Mouse (Mus musculus) splenic B cell, adult 2 months (primary cell): ENCODE results near the gene Mthfd1l.

Experiments
- DNase-seq: peaks from one replicate; pipeline ENCODE4 v3.0.0-alpha.2; 2011; ENCODE audit warnings: low read depth, low spot score
- H3K27me3 ChIP-seq: 2 replicates; pipeline ENCODE4 v1.6.1; 2012; ENCODE audit warnings: mild to moderate bottlenecking, low read length, moderate library complexity, mixed read lengths; ENCODE audit not compliant: control insufficient read depth, poor library complexity, insufficient read depth, severe bottlenecking
- H3K36me3 ChIP-seq: 2 replicates; pipeline ENCODE4 v1.6.1; 2012; ENCODE audit warnings: mild to moderate bottlenecking, low read length, moderate library complexity, mixed read lengths; ENCODE audit not compliant: control insufficient read depth, poor library complexity, insufficient read depth, severe bottlenecking

The Mthfd1l gene

DNA sequence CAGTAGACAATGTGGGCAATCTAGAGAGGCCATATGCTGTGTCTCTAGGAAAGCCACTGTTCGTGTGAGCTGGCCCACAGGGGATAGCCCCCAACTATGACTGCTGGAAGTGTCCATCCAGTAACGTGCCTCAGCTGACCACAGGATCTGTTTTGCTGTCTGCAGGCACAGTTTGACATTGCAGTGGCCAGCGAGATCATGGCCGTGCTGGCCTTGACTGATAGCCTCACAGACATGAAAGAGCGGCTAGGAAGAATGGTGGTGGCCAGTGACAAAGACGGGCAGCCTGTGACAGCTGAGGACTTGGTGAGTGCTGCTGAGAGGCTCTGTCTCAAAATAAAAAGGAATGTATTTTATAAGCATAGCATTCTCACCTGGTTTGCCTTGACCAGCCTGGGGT lies 74.7 kb downstream of the Mthfd1l start:
- Histone ChIP-seq H3K36me3 (peaks cover 8% of the 10 kb centered on the region), H3K27me3 (no peaks in the 10 kb centered on the region)
- DNase-seq, result no peak

DNA sequence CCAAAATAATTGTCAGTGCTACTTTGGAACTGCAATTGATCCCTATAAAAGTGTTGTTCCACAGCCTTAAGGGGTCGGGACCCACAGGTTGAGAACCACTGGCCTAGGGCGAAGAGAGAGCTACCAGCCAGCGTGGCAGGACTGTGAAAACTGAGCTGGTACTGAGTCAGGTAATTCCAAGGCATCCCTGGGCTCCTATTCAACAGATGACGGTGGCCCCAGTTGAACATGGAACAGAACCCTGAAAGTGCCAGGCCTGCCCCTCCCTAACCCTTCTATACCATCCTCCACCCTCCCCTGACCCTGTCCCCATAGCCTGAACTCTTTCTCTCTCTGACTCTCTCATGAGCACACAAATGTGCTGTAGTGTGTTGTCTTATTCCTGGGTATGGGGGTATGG lies 77.3 kb downstream of the Mthfd1l start:
- DNase-seq, result no peak
- H3K36me3 ChIP-seq, result peaks cover 6% of the 10 kb centered on the region; the same call in 1 of the 2 replicates
- no peaks in the 10 kb centered on the region for H3K27me3 ChIP-seq

DNA sequence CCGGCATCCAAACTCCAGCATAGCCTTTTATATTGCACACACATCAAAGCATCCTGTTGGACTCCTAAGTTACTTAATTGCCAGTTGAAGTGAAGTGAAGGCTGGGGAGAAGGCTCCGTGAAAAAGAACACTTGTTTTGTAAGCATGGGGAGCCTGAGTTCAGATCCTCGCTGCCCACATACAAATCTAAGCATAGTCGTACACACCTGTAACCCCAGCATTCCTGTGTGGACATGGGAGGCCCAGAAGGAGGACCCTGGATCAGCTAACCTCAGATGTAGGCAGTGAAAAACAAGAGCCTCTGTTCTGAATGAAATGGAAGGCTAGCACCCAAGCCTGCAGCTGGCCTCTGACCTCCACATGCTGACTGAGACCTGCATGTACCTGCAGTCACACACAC lies 79.8 kb downstream of the Mthfd1l start:
- no peaks in the 10 kb centered on the region for H3K27me3 ChIP-seq
- no peak for DNase-seq
- peaks cover 8% of the 10 kb centered on the region; the same call in 1 of the 2 replicates for H3K36me3 ChIP-seq

DNA sequence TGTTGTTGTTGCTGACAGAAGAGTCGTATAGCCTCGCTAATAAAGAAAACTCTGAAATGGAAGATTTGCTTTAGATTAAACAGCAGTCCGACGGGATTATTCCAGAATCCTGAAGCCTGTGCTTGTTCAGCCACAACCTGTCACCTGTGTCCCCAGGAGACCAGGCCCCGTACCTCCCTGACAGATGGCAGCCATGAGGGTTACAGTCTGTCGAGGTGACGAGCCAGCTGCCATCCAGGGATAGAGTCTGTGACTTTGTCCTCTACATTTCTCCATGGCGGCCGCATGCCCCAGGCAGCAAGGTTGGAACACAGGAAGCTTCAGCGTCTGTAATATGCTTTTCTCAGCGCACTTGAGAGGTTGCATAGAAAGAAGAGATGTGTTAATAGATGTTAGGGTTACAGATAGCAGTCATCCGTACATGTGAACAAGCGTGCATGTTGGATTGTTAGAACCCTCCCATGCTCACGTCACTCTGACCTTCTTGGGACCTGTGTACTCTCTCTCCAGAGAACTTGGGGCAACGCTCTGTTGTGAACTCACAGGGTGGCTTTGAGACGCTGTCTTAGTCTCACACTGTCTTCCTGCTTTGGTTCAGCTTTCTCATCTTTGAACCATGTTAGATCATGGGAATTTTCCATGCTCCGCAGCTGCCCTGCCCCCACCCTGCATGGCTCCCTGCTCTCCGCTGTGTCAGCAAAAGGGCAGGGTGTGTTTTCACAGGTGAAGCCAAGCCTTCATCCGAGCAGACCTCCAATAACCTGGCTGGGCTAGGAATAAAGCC lies 80.6 kb downstream of the Mthfd1l start:
- peaks cover 4% of the 10 kb centered on the region; the same call in 1 of the 2 replicates for H3K36me3 ChIP-seq
- DNase-seq, result no peak
- H3K27me3 ChIP-seq, result no peaks in the 10 kb centered on the region

DNA sequence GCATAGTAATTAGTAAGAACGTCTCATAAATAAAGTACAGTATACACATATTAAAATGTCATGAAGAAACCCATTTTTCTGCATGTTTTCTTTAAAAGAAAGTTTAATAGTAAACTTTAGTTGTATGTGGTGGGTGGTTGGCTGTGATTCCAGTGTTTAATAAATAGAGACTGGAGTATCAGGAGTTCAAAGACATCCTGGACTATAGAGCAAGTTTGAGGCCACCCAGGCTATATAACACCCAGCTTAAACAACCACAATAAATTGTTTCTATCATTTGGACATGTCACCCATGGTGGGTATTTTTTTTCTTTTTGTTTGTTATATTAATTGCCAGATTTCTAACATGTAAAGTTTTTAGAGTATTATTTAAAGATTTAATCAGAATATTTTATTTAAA lies 81.7 kb downstream of the Mthfd1l start:
- no peaks in the 10 kb centered on the region for H3K27me3 ChIP-seq
- H3K36me3 ChIP-seq, result peaks cover 4% of the 10 kb centered on the region; the same call in 1 of the 2 replicates
- no peak for DNase-seq

DNA sequence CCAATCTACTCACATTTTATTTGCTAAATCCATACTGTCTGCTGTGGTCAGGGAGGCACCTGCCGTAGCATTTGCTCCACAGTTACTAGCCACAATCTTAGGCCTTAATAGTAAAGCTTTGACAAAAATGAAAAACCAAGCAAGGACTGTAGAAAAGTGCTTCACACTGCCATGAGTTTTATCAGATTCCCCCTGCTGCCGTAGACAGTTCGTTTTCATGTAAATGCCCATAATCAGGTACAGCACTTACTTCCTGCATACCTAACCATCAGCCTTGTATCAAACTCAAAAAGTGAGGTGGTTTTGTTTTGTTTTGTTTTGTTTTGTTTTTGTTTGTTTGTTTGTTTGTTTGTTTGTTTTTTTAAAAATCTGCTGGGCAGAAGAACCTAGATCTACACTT lies 84.5 kb downstream of the Mthfd1l start:
- no peaks in the 10 kb centered on the region for H3K27me3 ChIP-seq
- 0 out of 2 replicates have a peak, but pooled peaks cover 2% of the 10 kb centered on the region for H3K36me3 ChIP-seq
- no peak for DNase-seq

DNA sequence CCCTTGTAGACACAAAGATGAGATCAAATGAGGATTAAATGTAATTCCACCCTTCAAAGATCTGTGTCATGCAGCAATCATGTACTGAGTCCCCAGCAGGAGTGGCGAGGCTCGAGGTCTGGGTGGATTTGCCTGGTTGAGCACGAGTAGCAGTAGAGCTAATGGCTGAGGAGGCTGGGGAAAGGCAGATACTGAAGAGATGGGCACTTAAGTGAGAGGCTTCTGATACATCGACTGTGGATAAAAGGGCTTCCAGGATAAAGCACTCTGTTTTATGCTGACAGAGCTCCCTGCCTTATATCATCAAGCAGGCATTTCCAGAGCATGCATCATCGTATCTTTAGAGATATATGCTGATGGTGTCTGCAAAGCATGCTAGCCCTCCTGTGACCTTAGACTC lies 84.9 kb downstream of the Mthfd1l start:
- DNase-seq, result no peak
- 0 out of 2 replicates have a peak, but pooled peaks cover 2% of the 10 kb centered on the region for H3K36me3 ChIP-seq

DNA sequence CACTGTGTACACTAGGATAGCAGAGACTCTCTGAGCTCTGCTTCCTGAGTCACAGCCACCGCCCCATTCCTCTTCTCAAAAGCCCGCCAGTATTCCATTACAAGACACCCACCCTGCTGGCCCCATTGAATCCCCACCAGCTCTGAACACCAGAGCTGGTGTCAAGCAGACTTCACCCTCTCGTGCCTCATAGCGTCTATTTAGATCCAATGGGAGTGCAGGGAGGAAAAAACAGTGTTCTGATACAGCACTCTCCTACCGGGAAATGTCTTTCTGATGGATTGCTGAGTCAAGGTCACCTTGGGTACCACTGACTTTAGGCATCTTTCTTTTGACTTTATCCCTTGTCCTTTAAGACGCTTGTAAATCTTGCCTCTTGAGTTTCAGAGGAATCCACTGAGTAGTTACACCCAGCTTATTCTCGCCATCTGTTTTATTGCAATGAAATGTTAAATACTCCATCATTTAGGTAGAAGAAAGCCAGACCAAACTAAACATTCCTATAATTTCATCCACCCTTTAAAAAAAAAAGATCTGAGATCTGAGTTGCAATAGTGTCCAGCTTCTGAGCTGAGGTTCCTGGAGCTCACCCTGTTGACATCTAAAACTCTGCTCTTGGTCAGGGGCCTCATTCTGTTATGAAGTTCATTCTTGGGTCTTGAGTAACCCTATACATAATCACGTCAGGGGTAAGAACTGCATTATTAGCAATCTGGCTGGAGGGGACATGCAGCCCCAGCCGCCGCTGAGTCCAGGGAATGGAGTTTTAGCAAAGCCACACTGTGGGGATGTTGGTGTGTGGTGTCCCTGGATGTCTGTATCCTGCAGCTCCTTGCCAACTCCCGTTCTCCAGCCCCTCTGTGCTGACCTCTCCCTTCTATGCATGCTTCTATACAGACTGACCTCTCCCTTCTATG lies 88.4 kb downstream of the Mthfd1l start:
- H3K27me3 ChIP-seq, result no peaks in the 10 kb centered on the region
- 0 out of 2 replicates have a peak, but pooled peaks cover 4% of the 10 kb centered on the region for H3K36me3 ChIP-seq
- no peak for DNase-seq

More for the DNA sequence above, 84.9 kb downstream of the Mthfd1l start:
- H3K27me3 ChIP-seq, result no peaks in the 10 kb centered on the region

DNA sequence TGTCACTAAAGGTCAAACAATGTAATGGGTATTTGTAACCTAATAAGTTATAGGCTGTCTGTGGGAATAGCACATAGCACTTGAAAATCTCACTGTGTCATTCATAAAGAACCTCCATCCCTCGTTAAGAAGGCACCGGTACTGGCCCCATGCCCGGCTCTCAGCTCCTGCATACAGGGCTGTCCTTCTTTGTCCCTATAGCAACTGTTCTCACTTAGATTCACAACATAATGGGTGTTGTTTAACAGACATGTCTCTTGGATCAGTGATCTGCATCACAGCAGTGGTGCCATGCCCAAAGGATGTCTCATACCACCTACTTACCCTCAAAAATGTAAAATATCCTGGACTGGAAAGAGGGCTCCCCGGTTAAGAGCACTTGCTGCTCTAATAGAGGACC lies 90.6 kb downstream of the Mthfd1l start:
- Histone ChIP-seq H3K27me3 (no peaks in the 10 kb centered on the region), H3K36me3 (0 out of 2 replicates have a peak, but pooled peaks cover 2% of the 10 kb centered on the region)
- no peak for DNase-seq

DNA sequence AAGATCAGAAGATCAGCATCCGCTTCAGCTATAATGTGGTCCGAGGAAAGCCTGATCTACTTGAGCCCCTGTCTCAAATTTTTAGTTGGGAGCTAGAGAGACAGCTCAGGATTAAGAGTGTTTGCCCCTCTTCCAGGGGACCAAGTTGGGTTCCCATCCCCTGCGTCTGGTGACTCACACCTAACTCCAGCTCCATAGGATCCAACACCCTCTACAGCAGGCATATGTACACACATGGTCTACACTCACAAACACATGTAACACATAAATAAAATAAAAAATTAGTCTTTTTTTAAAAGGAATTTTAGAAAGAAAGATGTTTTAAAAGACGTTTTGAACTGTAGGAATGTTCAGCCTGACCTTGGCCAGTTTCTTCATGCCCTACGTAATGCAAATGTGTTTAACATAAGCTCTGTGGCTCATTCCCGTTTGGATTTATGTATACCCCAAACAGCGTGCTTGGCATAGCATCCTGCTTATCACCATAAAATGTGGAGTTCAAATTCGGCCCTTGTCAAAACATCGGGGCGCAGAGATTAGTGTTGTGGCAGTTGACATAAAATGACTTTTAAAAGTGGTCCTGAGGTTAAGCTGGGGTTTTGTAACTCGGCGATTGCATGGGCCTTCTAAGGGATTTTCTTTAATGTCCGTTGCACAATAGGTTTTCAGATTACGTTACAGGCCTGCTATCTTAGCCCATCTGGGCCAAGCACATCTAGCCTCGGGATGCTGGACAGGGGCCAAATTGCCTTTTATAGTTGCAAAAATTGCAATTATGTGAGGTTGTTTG lies 92.6 kb downstream of the Mthfd1l start:
- Histone ChIP-seq H3K36me3 (0 out of 2 replicates have a peak, but pooled peaks cover 2% of the 10 kb centered on the region), H3K27me3 (no peaks in the 10 kb centered on the region)
- no peak for DNase-seq

DNA sequence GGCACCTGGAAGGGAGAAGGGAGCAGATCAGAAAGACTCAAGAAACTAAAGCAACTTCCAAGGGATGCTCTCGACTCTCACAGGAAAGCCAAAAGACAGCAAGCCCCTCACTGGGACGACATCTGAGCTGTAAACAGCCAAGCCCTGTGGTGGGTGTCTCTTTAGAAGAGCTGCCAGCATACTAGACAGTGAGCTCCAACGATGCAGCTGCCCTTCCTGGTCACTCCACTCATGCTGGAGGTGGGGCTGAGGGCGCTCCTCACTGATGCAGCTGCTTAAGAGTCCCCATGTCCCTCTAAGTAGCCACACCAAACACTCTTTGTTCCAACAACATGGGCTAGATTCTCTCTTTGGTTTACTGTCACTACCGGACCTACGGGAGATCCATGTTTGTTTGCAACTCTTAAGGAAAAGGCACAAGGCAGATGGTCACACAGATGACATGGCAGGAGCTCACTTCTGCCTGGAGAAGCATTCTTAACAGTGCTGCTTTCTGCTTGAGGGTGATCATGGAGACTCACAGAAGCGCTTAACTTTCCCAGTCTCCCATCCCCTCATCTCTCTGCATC lies 96.4 kb downstream of the Mthfd1l start:
- no peaks in the 10 kb centered on the region; the same call in 1 of the 2 replicates for H3K36me3 ChIP-seq
- H3K27me3 ChIP-seq, result no peaks in the 10 kb centered on the region
- DNase-seq, result no peak

DNA sequence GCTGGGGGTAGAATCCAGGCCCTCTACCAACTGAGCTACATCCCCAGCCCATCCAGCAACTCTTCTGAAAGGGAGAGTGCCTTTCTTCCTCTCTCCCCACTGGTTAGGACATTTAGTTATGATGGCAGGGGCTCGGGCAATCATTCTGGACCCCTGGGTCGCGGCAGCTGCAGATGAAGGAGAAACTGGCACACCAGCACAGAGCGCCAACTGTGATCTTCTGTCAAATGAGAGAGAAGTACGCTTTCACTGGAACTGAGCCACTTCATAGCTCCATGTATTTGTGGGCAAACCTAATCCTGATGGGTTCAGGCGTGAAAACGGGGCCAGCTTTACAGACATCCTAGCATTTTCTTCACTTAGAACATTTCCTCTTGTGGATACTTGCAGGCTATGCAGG lies 97.1 kb downstream of the Mthfd1l start:
- H3K27me3 ChIP-seq, result no peaks in the 10 kb centered on the region
- DNase-seq, result no peak
- H3K36me3 ChIP-seq, result no peaks in the 10 kb centered on the region; the same call in 1 of the 2 replicates

DNA sequence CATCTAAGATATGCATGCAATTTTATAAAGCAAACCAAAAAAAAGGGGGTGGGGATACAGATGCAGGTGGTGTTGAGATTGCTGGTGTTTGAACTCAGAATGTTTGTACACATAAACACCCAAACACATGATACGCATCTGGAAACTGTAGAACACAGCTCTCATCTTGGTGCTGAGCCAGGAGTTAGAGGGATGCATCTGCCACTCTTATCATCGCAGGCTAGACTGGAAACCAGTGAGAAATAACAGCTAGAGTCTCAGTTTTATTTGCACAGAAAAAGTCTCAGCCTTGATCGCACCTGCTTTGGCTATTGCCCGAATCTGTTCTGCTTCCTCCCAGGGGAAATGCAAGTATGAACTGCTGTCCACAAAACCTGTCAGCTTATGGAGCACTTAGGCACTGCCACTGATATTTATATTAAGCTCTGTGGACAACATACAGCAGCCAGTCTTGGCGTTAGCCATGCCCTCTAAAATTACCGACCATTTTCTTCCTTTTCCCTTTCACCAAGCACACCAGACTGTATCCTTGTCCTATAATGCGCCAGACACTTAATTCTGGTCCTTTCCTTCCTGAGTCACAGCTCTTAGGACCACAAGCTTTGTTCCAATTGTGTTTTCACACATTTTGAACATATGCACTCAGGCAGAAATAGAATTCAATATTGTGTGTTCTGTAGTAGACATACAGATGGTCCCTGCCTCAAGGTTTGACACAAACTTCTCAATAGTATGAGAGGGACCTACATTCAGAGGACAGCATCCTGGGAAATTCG lies 98.3 kb downstream of the Mthfd1l start:
- DNase-seq, result no peak
- Histone ChIP-seq H3K27me3 (no peaks in the 10 kb centered on the region), H3K36me3 (no peaks in the 10 kb centered on the region; the same call in 1 of the 2 replicates)
